Mouse (Mus musculus) stomach, postnatal 0 days (tissue): ENCODE results near the gene Fgfr2.

ENCODE experiments used
- CTCF ChIP-seq: IDR thresholded peaks from 2 replicates; pipeline ENCODE4 v1.5.1; 2016; ENCODE audit warnings: antibody characterized with exemption, low read depth, mild to moderate bottlenecking, moderate library complexity
- EP300 ChIP-seq: optimal IDR thresholded peaks from 2 replicates; pipeline ENCODE3; 2016; ENCODE audit warnings: antibody characterized with exemption

DNA sequence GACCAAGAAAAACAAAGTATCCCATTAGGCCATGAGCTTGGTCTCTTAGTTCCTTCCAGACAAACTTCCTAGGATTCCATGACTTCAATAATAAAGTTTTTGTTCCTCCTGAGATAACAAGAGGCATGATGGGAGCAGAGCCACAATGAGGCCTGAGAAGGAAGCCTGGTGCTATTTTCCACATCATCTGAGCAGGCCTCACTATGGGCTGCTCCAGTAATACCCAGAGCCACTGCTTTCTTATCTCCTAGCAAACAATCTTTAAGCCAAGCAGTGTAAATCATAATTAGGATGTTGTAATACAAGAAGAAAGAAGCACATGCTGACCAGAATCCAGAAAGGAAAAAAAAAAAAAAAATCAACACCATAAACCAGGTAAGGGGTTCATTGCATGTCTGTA is 6.6 kb downstream of the Fgfr2 start:
- no peak for TF ChIP-seq CTCF
- TF ChIP-seq EP300: no peak
